Mouse (Mus musculus): ENCODE measurements around the gene Slc33a1.

The Slc33a1 gene

GRCm38 (mm10) chr3:63964100-63964921 lies at the start of gene Slc33a1:
Gene Slc33a1, minus strand, starts transcription at chr3:63964768.
- peak; percentile 100 for DNase-seq (ENCODE audit: low spot score)

DNA sequence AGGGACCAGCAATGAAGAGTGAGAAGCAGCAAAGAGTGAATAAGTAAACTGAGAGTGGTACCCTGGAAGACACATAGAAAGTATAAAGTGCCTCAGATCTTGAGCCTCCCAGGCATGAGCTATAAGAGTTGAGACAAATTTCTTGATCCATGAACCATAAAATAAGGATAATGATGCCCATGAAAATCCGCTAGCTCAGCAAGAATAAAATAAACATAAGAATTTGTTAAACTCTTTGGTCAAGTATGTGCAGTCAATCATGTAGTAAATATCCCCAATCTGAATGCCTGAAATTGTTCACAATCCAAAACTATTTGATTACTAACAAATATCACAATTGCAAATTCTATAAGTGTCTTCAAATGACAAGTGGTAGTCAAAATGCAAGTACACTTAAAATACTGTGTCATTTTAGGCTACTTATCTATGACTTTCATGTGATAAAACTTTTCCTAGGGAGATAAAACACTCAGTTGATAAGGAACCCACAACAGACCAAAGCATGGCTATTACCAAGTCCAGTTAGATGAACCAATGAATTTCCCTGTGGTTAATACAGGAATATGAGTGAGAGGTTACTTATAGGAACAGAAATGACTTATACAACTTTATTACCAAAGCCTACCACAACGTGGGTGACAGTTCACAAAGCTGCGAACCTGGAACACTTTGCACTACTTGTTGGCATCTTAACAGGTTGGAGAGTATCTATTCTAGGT lies 24.3 kb upstream of the Slc33a1 start:
- no peak for DNase-seq (ENCODE audit: low spot score)

GRCm38 (mm10) chr3:63986656-63987055 lies 22.1 kb upstream of the Slc33a1 start:
- DNase-seq (ENCODE audit: low spot score) = no peak

GRCm38 (mm10) chr3:63977895-63978294 lies 13.3 kb upstream of the Slc33a1 start:
- DNase-seq (ENCODE audit: low spot score) = peak; percentile 37

- DNase-seq (ENCODE audit: low spot score) = peak; percentile 94
These were observed 11.7 kb upstream of the Slc33a1 start, which contains the start of gene Gmps for GRCm38 (mm10) chr3:63975955-63976908. Gene Gmps, plus strand, starts transcription at chr3:63976106.

GRCm38 (mm10) chr3:63965929-63966328 lies 1.4 kb upstream of the Slc33a1 start:
- DNase-seq (ENCODE audit: low spot score) = no peak

GRCm38 (mm10) chr3:63964922-63965249 lies 318 bp upstream of the Slc33a1 start:
- DNase-seq (ENCODE audit: low spot score) = no peak

DNA sequence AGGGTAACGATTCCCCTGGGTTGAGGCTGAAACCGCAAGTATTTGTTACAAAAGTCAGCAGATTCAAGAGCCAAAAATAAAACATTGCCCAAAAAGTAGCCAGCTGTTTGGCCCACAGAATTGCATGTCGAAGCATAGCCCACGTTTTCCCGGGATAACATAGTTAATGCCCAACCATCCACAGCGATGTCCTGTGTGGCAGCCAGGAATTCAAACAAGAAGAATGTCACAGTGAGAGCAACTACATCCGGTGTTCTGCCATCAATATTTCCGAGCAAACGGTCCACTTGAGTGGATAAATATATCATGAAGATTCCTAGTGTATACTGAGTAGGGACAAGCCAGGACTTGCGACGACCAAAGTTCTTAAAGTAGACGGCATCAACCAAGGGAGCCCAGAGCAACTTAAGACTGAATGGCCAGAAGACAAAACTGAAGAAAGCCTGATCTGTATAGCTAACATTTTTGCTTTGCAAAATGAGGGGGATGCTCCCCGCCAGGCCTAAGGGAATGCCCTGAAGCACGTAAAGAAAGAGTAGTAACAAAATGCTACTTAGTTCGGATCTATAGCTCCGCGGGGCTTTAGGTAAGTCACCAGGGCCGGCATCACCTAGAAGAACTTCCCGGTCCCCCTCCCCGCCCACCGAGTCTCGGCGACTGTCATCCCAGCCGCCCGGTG lies 1.0 kb downstream of the Slc33a1 start:
- DNase-seq (ENCODE audit: low spot score) = peak; percentile 19

- no peak for DNase-seq (ENCODE audit: low spot score)
These were observed 14.7 kb downstream of the Slc33a1 start for GRCm38 (mm10) chr3:63949837-63950236.

DNA sequence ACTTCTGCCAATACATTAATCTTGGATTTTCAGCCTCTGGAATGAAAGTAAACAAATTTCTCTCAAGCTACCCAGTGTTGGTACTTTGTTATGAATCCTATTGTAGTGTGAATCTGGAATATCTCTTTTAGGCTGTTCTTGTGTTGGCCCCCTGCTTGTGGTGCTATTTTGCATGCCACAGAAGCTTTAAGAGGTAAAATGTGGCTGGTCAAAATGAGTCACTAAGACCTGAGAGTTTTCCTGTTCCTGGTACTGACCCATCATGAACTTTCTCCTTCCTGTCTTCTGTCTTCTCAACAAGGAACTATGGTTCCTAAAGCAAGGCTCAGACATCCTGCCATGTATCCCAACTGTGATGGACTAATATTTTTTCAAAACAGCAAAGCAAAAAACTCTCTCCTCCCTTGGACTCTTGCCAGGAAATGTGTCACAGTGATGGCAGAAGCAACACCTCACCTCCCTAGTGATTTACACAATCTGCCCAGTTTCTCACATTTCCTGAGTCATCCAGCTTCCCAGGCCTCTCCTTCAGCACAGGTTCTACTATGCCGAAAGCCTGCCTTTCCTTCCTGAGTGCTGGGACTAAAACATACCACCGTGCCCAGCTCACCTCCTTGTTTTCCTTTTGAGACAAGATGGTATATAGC lies 23.2 kb downstream of the Slc33a1 start:
- DNase-seq (ENCODE audit: low spot score) = peak; percentile 60

GRCm38 (mm10) chr3:63938928-63939327 lies 25.6 kb downstream of the Slc33a1 start:
- no peak for DNase-seq (ENCODE audit: low spot score)

DNA sequence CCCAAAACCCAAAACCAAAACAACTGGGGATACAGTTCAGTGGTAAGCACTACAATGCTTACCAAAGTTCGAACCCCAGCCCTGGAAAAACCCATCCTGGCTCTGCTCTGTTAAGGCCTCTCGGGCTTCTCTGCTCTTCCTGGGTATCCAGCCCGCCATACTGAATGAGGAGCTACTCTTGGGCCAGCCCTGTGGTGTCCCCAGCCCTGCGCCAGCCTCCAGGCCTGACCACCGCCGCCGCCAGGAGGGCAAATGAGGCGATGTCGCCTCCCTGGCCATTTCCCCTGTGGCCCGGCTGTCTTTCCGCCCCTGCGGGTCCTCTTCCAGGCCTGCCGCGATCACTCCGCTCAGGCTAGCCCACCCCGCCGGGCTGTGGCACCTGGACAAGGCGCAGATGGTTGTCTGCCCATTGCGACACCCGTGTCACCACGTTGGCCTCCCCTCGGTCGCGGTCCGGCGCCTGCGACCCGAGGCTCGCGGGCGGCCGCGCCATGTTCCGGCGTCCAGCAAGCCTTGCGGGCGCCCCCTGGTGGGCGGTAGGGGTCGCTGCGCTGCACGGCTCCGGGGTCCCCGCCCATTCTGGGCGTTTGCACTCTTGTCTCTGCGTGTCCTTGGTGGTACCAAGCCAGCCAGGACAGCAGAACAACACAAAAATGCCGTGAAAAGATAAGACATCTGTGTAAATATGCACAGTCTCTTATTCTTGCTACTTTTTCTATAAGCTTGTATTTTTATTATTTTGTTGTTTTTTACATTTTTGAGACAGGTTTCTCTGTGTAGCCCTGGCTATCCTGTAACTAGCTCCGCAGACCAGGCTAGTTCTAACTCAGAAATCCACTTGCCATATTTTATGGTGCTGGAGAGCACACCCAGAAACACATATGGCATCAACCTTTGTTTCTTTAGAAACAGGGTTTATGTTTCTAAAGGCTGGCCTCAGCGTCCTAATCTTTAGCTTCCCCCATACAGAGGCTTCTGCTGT lies 35.4 kb downstream of the Slc33a1 start, which contains the start of gene E130311K13Rik:
E130311K13Rik (minus strand) TSS at position 595 of the 982 bp plus-strand sequence.
- peak; percentile 93 for DNase-seq (ENCODE audit: low spot score)

GRCm38 (mm10) chr3:63919634-63920033 lies 44.9 kb downstream of the Slc33a1 start:
- DNase-seq (ENCODE audit: low spot score) = no peak

GRCm38 (mm10) chr3:63910301-63910700 lies 54.3 kb downstream of the Slc33a1 start:
- no peak for DNase-seq (ENCODE audit: low spot score)

DNA sequence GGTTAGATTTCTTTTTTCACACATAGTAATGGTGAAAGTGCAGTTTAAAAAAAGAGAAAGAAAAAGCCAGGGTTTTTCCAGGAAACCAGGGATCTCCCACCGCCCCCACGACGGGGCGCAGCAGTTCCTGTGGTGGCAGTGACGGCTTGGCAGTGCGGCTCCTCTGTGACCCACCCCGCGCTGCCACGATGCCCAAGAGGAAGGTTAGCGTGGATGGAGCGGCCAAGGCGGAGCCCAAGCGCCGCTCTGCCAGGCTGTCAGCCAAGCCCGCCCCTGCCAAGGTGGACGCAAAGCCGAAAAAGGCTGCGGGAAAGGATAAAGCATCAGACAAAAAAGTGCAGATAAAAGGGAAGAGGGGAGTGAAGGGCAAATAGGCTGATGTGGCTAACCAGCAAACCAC lies 59.3 kb downstream of the Slc33a1 start:
- DNase-seq (ENCODE audit: low spot score) = peak; percentile 29

DNA sequence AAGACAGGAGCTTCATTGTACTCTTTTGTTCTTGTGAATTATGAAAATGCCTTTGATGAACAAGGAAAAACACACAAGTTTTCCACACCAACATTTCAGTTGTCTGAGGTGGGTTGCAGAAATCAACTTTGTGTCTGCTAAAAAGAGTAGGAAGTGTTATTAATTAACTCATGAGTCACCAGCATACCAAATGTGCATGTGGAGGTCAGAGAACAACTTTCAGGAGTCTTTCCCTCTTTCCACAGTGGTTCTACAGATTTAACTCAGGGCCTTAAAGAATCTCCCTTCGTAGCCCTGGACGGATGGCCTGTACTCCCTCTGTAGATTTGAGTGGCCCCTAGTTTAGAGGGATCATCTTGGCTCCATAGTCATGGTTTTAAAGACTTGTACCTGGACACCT lies 60.4 kb downstream of the Slc33a1 start:
- no peak for DNase-seq (ENCODE audit: low spot score)

GRCm38 (mm10) chr3:63900021-63900571 lies 64.5 kb downstream of the Slc33a1 start:
- no peak for DNase-seq (ENCODE audit: low spot score)

DNA sequence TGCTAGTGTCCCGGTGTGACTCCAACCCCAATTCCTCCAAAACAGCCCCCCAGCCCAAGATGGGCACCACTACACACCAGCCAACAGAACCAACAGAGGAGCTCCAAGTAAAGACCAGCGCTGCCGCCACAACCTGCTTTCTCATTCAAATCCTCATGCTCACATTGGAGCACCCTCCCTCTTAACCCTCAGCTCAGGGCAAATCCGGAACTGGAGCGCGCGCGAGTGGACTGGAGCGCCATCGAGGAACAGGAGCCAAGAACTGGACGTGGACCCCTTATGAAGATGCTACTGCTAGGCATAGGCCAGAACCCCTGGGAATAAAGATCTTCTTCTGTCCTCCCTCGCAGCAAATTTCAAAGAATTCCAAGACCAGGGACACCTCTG lies 65.3 kb downstream of the Slc33a1 start, which contains the start of gene Plch1:
Plch1 (minus strand) TSS at position 164 of the 387 bp plus-strand sequence.
- DNase-seq (ENCODE audit: low spot score) = peak; percentile 69

DNA sequence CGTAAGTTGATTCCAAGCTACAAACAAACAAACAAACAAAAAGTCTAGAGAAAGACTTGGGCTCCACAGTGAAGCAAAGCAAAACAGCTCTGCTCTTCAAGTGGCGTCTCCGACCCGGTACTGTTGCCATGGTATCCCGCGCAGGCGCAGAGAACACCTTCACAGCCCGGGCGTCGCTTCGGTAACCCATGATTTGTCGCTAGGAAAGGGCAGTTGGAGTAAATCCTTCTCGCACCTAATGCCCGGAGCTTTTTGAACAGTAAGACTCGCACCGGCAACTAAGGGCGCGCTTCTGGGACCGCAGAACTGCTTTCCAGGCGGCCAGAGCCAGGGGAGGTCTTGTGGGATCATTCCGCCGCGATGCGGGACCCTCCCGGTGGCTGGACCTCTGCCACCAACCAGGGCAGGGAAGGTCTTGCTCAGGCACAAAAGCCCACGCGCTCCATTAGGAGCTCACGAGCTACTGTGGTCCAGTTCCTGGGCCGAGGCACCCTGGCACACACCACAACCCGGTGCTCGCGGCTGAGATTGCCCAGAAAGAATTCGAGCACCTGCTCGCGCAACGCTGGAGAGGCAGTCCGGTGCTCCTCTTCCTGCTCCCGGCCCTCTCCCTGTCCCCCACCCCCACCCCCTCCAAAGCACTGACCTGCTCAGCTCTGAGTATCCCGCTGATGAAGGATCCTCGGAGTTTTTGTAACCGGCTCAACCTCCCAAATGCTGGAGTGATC lies 65.8 kb downstream of the Slc33a1 start:
- peak; percentile 85 for DNase-seq (ENCODE audit: low spot score)
